Mouse (Mus musculus): ENCODE results near the gene Dimt1. TPM values are rescaled to one million over a fixed set of nuclear protein-coding genes. Genes with fewer than 3 reads are reported as not detected.
"Not testable (repeated sequence)": the region's sequence is repeated elsewhere in the genome, so short reads cannot be mapped to it uniquely, and the experiment has no call there.

Gene Dimt1
- total RNA-seq, 2 experiments from 2014 or later = 17.4 to 23.2 TPM

DNA sequence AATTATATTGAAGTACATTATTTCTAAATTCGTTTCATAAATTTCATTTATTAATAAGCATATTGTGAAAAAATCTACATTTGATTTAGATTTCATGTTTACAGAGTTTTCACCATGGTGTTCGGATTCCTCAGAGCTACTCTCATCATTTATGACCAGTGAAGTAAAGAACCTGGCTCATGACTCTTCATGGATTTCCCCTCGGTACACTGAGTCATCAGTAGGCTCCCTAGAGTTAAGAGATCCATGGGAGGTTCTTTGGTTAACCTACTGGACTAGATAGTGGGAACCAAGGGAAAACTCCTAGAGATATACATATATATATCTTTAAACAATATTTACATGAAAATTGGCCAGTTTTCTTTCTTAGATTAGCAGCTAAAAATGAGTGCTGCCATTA lies 13.6 kb downstream of the Dimt1 start:
- no peak for DNase-seq (ENCODE audit: low spot score in 2 of 2)

DNA sequence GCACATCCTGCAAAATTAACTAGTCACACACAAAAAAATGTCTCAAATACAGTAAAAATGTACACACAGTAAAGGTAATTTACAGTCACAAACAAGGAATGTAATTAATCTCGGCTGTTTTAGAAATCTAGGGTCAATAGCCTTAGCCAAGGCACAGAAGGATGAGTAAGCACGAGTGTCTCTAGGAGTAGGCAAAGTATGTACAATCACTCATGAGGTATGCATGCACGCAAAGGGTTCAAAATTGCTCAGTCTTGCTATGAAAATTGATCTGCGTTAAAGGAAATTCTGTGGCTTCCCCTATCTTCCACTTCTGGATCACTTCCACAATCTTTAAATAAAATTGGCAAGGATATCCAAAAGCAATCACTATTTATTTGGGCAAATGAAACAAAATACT lies 14.6 kb downstream of the Dimt1 start:
- no peak for DNase-seq (ENCODE audit: low spot score in 2 of 2)

DNA sequence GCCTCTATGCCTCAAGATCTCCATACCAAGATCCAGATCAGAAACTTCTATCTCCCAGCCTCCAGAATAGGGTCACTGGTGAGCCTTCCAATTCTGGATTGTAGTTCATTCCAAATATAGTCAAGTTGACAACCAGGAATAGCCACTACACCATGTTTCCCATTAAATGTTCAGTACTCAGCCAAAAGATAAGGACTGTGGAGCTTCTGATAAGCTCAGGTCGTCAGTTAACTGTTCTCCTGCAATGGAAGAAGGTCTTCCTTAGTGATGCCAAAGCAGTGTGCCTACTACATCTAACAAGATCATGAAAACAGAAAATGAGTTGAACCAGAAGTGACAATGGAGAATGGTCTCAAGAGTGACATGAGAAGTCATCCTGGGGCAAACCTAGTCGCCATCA lies 50.0 kb downstream of the Dimt1 start:
- no peak for DNase-seq (ENCODE audit: low spot score in 2 of 2)

DNA sequence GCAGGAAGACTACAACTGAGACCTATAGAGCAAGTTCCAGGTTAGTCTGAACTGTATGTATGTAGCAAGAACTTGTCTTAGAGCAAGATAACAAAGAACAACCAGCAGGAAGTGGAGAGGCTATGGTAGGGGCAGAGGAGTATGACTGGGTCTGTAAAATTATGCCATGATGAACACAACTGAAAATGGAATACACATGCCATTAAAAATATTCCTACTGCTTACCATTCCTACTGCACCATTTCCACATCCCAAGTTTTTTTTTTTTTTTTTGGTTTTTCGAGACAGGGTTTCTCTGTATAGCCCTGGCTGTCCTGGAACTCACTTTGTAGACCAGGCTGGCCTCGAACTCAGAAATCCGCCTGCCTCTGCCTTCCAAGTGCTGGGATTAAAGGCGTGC lies 50.6 kb downstream of the Dimt1 start:
- not testable (repeated sequence) for DNase-seq (ENCODE audit: low spot score in 2 of 2)

DNA sequence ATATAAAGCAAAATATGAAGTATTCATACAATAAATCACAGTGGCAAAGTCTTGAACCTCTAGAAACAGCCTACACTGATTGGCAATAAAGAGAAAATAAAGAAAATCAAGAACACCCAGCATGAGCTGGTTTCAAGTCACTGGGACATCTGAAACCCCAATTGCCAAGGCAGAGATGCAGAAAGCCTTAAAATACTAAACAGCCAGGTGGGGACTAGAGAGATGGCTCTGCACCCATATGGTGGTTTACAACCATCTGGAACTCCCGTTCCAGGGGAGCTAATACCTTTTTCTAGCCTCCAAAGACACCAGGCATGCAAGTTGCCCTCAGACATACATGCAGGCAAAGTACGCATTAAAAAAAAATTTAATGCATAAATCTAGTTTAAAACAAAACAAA lies 51.1 kb downstream of the Dimt1 start:
- DNase-seq (ENCODE audit: low spot score in 2 of 2) = no peak

DNA sequence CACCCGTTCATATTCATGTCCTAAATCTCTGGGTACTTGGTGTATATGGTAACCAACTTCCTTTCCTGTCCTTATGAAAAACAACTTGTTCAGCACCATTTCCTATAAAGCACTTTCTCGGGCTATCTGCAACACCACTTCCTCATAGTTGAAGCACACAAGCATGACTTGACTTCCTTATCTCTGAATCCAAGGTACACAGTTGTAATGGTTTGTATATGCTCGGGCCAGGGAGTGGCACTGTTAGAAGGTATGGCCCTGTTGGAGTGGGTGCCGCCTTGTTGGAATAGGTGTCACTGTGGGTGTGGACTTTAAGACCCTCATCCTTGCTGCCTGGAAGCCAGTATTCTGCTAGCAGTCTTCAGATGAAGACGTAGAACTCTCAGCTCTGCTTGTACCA lies 51.7 kb downstream of the Dimt1 start:
- no peak for DNase-seq (ENCODE audit: low spot score in 2 of 2)

DNA sequence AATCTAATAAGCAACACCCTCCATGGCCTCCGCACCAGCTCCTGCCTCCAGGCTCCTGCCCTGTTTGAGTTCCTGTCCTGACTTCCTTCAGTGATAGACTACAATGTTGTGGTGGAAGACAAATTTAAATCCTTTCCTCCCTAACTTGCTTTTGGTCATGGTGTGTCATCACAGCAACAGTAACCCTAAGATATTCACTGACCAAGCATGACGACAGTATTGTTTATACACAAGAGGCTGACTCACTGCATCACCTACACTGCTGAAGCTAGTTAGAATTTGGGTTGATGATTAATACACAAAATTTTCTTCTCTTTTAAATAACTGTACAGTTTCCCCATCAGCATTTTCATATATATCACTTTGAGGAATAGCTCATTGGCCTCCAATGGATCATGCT lies 56.3 kb downstream of the Dimt1 start:
- no peak for DNase-seq (ENCODE audit: low spot score in 2 of 2)

DNA sequence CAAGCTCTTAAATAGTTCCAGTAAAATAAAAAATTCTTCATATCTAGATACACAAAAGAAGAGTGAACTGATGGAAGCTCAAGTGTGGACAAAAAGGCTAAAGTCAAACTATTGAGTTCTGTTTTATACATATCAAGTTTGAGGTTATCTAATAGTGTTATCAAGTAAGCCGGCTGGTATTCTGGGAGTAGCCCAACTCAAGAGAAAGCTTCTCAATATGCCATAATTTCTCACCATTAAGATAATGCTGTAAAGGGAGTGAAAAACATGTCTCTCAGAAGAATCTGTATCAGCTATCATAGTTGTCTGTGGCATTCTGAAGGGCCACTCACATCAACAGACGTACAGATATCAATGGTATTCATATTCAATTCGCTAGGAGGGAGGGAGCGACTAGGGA lies 61.2 kb downstream of the Dimt1 start:
- DNase-seq (ENCODE audit: low spot score in 2 of 2) = no peak

Other genes starting within 250 kb of the Dimt1 start
- gene Ipo11, start 10.2 kb upstream of the Dimt1 start, total RNA-seq (2021) = 10 to 100 TPM; 67.8 to 70.3 TPM
- 100 to 1,000 TPM; 166 to 197 TPM for gene Kif2a, start 75.0 kb downstream of the Dimt1 start, total RNA-seq (2021)